Mouse (Mus musculus) heart, postnatal 0 days (tissue): ENCODE measurements around the gene 2310011J03Rik.

Experiments used
- CTCF ChIP-seq: IDR thresholded peaks from 2 replicates; pipeline ENCODE4 v1.5.1; 2016; ENCODE audit warnings: antibody characterized with exemption, control low read depth, low read depth
- EP300 ChIP-seq: IDR thresholded peaks from 2 replicates; pipeline ENCODE4 v1.6.1; 2016; ENCODE audit warnings: antibody characterized with exemption, low read depth

GRCm38 (mm10) chr10:80292251-80293146 lies 27.8 kb downstream of the 2310011J03Rik start, which contains the start of gene Rps15:
- TF ChIP-seq CTCF (peak; percentile 66), EP300 (0 out of 2 replicates have a peak, but pooled peaks have one; percentile 43)
